Mouse (Mus musculus): Measurements from ENCODE around the gene Mapk6. TPM values are rescaled to one million over a fixed set of nuclear protein-coding genes. Genes with fewer than 3 reads are reported as not detected.

Gene Mapk6
- polyA plus RNA-seq, 1 experiment from 2014 or later: 43.5 TPM

DNA sequence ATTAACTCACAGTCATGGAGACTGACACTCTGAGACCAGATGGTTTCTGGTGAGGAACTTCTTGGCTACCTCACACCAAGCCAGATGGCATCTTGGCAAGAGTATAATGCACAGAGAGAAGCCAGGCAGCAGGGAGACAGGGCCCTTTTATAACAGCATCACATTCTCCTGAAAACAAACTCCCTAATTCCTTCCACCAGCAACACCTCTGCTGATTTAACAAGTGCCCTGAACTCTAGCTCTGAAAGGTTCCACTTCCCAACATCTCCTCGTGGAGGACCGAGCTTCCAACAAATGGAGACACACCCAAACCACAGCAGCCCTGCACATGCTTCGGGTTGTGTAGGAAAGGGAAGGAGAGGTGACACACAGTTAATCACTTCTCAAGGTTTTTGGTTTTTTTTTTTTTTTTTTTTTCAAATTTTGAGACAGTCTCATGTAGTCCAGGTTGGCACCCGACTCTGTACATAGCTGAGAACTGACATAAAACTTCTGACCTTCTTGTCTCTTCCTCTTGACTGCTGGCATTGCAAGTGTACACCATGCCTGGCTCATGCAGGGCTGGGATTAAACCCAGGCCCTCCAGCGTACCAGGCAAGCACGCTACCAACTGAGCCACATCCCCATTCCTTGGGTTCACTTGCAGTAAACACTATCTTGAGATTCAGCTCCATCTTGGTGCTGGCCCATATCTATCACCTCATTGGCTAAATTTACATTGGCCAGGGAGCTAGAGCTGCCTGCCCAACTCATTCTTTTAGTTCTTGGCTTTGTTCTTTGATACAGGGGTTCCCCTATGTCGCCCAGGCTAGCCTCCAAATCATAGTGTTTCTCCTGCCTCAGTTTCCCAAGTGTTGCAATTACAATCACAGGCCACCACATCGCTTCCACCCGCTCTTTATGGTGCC is 17.8 kb upstream of the Mapk6 start:
- Histone ChIP-seq H3K27me3 (replicated peaks; ENCODE audit: control insufficient read depth, insufficient read depth, low read length) (no peaks in the 10 kb centered on the region), H3K9ac (ENCODE audit: low read depth, low read length) (no peak overlapping the region), H3K4me1 (ENCODE audit: control insufficient read depth, insufficient read depth, low read length) (no peaks in the 10 kb centered on the region), H3K4me2 (ENCODE audit: low read depth, low read length) (no peak overlapping the region), H3K36me3 (ENCODE audit: control insufficient read depth, insufficient read depth, low read length) (no peaks in the 10 kb centered on the region), H3K27ac (ENCODE audit: low read length) (no peak overlapping the region), H3K4me3 (ENCODE audit: low read length) (no peak overlapping the region), H3K9me3 (ENCODE audit: control insufficient read depth, low read length) (no peaks in the 10 kb centered on the region)
- ATAC-seq: no peak
- 78% methylated on average over 9 of the region's 9 CpGs for WGBS

- Histone ChIP-seq H3K4me1 (ENCODE audit: control insufficient read depth, insufficient read depth, low read length) (no peaks in the 10 kb centered on the region), H3K4me3 (ENCODE audit: low read length) (no peak overlapping the region), H3K36me3 (ENCODE audit: control insufficient read depth, insufficient read depth, low read length) (no peaks in the 10 kb centered on the region), H3K4me2 (ENCODE audit: low read depth, low read length) (no peak overlapping the region), H3K27ac (ENCODE audit: low read length) (no peak overlapping the region), H3K27me3 (replicated peaks; ENCODE audit: control insufficient read depth, insufficient read depth, low read length) (no peaks in the 10 kb centered on the region), H3K9ac (ENCODE audit: low read depth, low read length) (no peak overlapping the region), H3K9me3 (ENCODE audit: control insufficient read depth, low read length) (no peaks in the 10 kb centered on the region)
- ATAC-seq: no peak
- 72% methylated on average over 7 of the region's 7 CpGs for WGBS
Observed at GRCm38 (mm10) chr9:75425796-75426391, 16.1 kb upstream of the Mapk6 start.

DNA sequence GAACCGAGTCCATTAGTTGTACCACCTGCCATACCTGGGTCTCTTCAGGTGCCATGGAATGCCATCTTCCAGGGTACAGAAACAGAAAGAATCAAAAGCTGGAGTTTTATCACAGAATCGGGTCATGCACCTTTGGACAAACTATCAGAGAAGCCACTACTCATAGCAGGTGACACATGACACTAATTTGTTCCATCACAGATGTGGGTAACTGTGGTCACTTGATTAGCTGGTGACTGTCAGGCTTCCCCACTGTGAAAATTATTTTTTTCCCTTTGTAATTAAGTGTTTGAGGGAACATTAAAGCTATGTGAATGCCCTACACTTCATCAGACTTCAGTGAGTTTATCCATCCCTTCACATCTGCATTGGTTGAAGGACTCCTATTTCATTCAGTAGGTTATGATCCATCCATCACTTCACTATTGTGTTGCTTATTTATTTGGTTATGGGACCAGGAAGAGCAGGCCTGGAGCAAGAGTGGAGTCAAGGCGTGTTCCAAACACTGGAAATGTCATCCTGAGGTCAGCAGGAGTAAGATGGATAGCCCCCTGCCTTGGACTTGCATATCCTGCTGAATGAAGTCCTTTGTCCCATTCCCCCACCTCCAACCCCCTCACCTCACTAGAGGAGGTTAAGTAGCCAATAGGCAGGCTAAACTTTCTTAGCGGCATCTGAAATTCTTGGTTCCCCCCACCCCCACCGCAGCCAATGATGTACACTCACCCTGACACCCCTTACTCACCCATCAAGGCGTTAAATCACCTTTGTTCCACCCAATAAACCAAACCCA is 14.7 kb upstream of the Mapk6 start:
- Histone ChIP-seq H3K36me3 (ENCODE audit: control insufficient read depth, insufficient read depth, low read length) (no peaks in the 10 kb centered on the region), H3K27me3 (replicated peaks; ENCODE audit: control insufficient read depth, insufficient read depth, low read length) (no peaks in the 10 kb centered on the region), H3K4me3 (ENCODE audit: low read length) (no peak overlapping the region), H3K27ac (ENCODE audit: low read length) (no peak overlapping the region), H3K4me1 (ENCODE audit: control insufficient read depth, insufficient read depth, low read length) (no peaks in the 10 kb centered on the region), H3K4me2 (ENCODE audit: low read depth, low read length) (no peak overlapping the region), H3K9ac (ENCODE audit: low read depth, low read length) (no peak overlapping the region), H3K9me3 (ENCODE audit: control insufficient read depth, low read length) (no peaks in the 10 kb centered on the region)
- ATAC-seq: no peak
- 67% methylated on average over 6 of the region's 6 CpGs for WGBS

DNA sequence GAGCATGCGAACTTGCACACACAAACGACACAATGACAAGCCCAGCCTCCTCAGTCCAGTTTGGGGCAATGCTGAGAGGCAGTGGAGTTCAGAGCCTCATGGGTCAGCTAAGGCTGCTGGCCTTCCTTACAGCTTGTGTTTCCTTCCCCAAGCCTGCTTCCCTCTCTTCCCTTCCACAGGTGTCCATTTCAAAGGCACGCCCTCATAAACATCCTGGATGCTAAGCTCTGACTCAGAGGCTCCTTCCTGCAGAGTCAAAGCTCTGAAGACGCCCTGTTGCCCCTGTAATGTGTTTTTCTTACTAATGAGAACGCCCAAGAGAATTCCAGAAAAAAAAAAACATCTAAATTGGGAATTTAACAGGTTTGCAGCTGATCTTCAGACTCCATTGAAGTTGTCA is 13.9 kb upstream of the Mapk6 start:
- ATAC-seq: no peak
- H3K27me3 ChIP-seq (replicated peaks; ENCODE audit: control insufficient read depth, insufficient read depth, low read length): no peaks in the 10 kb centered on the region
- H3K27ac ChIP-seq (ENCODE audit: low read length): no peak overlapping the region

DNA sequence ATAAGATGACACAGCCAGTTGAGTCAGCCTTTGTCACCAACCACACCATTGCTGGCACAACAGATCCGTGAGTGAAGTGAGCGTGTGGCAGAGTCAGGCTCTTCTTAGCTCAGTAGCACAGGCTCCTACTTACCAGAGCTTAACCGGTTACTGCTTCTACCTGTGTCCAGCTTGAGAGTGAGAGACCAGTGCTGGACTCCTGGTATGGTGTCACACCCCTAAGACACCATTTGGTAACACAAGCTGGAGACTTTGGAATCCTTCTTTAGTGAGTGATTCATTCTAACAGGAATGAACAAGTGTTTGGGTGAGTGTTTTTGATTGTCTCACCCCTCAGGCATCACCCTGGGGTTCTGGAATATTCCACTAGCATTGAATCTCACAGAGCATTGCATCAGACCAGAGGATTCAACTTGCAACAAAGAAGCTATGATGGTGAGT is 12.5 kb upstream of the Mapk6 start:
- no peak overlapping the region for H3K9ac ChIP-seq (ENCODE audit: low read depth, low read length)
- H3K27ac ChIP-seq (ENCODE audit: low read length): no peak overlapping the region
- no peak for ATAC-seq
- 89% methylated on average over 3 of the region's 3 CpGs for WGBS
- no peak overlapping the region for H3K4me3 ChIP-seq (ENCODE audit: low read length)
- H3K4me1 ChIP-seq (ENCODE audit: control insufficient read depth, insufficient read depth, low read length): no peaks in the 10 kb centered on the region
- H3K27me3 ChIP-seq (replicated peaks; ENCODE audit: control insufficient read depth, insufficient read depth, low read length): no peaks in the 10 kb centered on the region
- H3K36me3 ChIP-seq (ENCODE audit: control insufficient read depth, insufficient read depth, low read length): no peaks in the 10 kb centered on the region
- no peak overlapping the region for H3K4me2 ChIP-seq (ENCODE audit: low read depth, low read length)
- H3K9me3 ChIP-seq (ENCODE audit: control insufficient read depth, low read length): no peaks in the 10 kb centered on the region

More for the DNA sequence above, 13.9 kb upstream of the Mapk6 start:
- H3K36me3 ChIP-seq (ENCODE audit: control insufficient read depth, insufficient read depth, low read length): no peaks in the 10 kb centered on the region
- WGBS: 72% methylated on average over 5 of the region's 5 CpGs
- no peak overlapping the region for H3K9ac ChIP-seq (ENCODE audit: low read depth, low read length)
- no peak overlapping the region for H3K4me3 ChIP-seq (ENCODE audit: low read length)
- no peaks in the 10 kb centered on the region for H3K4me1 ChIP-seq (ENCODE audit: control insufficient read depth, insufficient read depth, low read length)
- H3K4me2 ChIP-seq (ENCODE audit: low read depth, low read length): no peak overlapping the region
- H3K9me3 ChIP-seq (ENCODE audit: control insufficient read depth, low read length): no peaks in the 10 kb centered on the region

DNA sequence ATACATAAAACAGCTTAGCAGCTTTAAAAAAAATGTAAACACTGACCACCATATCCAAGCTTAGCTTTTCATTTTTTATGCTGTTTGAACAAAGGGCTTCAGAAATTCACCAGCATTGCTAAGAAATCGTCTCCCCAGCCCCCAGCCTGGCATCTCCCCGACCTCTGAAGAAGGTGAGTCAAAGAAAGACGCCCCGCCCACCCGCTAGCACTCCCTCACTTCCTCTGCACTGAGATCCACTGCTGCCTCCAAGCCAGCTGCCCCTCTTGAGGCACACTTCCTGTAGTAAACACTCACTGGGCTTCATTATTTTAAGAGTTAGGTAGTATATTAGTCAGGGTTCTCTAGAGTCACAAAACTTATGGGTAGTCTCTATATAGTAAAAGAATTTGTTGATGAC is 4.4 kb upstream of the Mapk6 start:
- Histone ChIP-seq H3K4me3 (ENCODE audit: low read length) (no peak overlapping the region), H3K4me2 (ENCODE audit: low read depth, low read length) (0 out of 2 replicates have a peak overlapping the region, but pooled peaks have one; percentile 8), H3K27me3 (replicated peaks; ENCODE audit: control insufficient read depth, insufficient read depth, low read length) (no peaks in the 10 kb centered on the region), H3K4me1 (ENCODE audit: control insufficient read depth, insufficient read depth, low read length) (peaks cover 6% of the 10 kb centered on the region; the same call in 1 of the 2 replicates), H3K9me3 (ENCODE audit: control insufficient read depth, low read length) (no peaks in the 10 kb centered on the region), H3K36me3 (ENCODE audit: control insufficient read depth, insufficient read depth, low read length) (no peaks in the 10 kb centered on the region), H3K27ac (ENCODE audit: low read length) (no peak overlapping the region), H3K9ac (ENCODE audit: low read depth, low read length) (no peak overlapping the region)
- ATAC-seq: no peak
- 14% methylated on average over 5 of the region's 5 CpGs for WGBS

DNA sequence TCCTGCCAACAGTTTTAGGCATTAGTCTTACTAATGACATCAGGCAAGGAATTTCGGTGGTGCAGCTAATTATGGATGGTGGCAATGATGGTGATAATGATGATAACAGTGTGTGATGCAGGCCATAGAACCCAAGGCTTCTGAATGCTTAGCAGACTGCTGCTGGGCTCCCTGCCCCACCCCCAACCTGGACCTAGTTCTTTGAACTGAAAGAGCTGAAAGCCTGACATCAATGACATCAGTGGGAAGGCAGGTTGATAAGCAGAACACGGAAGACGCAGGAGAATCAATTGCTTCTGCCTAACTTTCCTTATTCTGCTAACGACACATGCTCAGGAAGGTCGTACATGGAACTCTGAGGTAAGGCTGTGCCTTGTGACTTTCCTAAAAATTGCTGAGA is 3.4 kb upstream of the Mapk6 start:
- Histone ChIP-seq H3K4me2 (ENCODE audit: low read depth, low read length) (no peak overlapping the region), H3K27ac (ENCODE audit: low read length) (no peak overlapping the region), H3K4me3 (ENCODE audit: low read length) (no peak overlapping the region), H3K9me3 (ENCODE audit: control insufficient read depth, low read length) (no peaks in the 10 kb centered on the region), H3K9ac (ENCODE audit: low read depth, low read length) (no peak overlapping the region), H3K4me1 (ENCODE audit: control insufficient read depth, insufficient read depth, low read length) (peaks cover 6% of the 10 kb centered on the region; the same call in 1 of the 2 replicates), H3K27me3 (replicated peaks; ENCODE audit: control insufficient read depth, insufficient read depth, low read length) (no peaks in the 10 kb centered on the region), H3K36me3 (ENCODE audit: control insufficient read depth, insufficient read depth, low read length) (no peaks in the 10 kb centered on the region)
- 62% methylated on average over 5 of the region's 5 CpGs for WGBS
- no peak for ATAC-seq

- Histone ChIP-seq H3K36me3 (ENCODE audit: control insufficient read depth, insufficient read depth, low read length) (no peaks in the 10 kb centered on the region), H3K4me1 (ENCODE audit: control insufficient read depth, insufficient read depth, low read length) (peaks cover 10% of the 10 kb centered on the region; the same call in 1 of the 2 replicates), H3K4me2 (ENCODE audit: low read depth, low read length) (no peak overlapping the region), H3K4me3 (ENCODE audit: low read length) (no peak overlapping the region), H3K27ac (ENCODE audit: low read length) (no peak overlapping the region), H3K9ac (ENCODE audit: low read depth, low read length) (no peak overlapping the region), H3K27me3 (replicated peaks; ENCODE audit: control insufficient read depth, insufficient read depth, low read length) (no peaks in the 10 kb centered on the region), H3K9me3 (ENCODE audit: control insufficient read depth, low read length) (no peaks in the 10 kb centered on the region)
- 82% methylated on average over 9 of the region's 9 CpGs for WGBS
- ATAC-seq: no peak
Observed at GRCm38 (mm10) chr9:75411584-75411983, 1.8 kb upstream of the Mapk6 start.

- Histone ChIP-seq H3K27me3 (replicated peaks; ENCODE audit: control insufficient read depth, insufficient read depth, low read length) (no peaks in the 10 kb centered on the region), H3K36me3 (ENCODE audit: control insufficient read depth, insufficient read depth, low read length) (no peaks in the 10 kb centered on the region), H3K9me3 (ENCODE audit: control insufficient read depth, low read length) (no peaks in the 10 kb centered on the region), H3K27ac (ENCODE audit: low read length) (no peak overlapping the region), H3K4me1 (ENCODE audit: control insufficient read depth, insufficient read depth, low read length) (peaks cover 16% of the 10 kb centered on the region), H3K4me2 (ENCODE audit: low read depth, low read length) (peak overlapping the region; percentile 80; the same call in 1 of the 2 replicates), H3K9ac (ENCODE audit: low read depth, low read length) (peak overlapping the region; percentile 93; the same call in 1 of the 2 replicates), H3K4me3 (ENCODE audit: low read length) (no peak overlapping the region)
- WGBS: 75% methylated on average over 6 of the region's 6 CpGs
- ATAC-seq: no peak
Observed at GRCm38 (mm10) chr9:75410868-75411487, 1.2 kb upstream of the Mapk6 start.

All from intestine, embryonic 16.5 days (tissue).